Mouse (Mus musculus) midbrain, embryonic 15.5 days (tissue): Measurements from ENCODE around the gene Kdsr. TPM values are rescaled to one million over a fixed set of nuclear protein-coding genes. Genes with fewer than 3 reads are reported as not detected.
A peak's percentile ranks its signal among the peaks of the same experiment; 100 is the strongest.
"Not testable (repeated sequence)": the region's sequence is repeated elsewhere in the genome, so short reads cannot be mapped to it uniquely, and the experiment has no call there.

ENCODE experiments used
- ATAC-seq: fragments of 200-750 bp; cut with Nextera tagmentation; replicated peaks from 2 replicates; pipeline ENCODE4 v1.8.0; 2017; ENCODE audit warnings: moderate TSS enrichment
- H3K27ac ChIP-seq: fragments of 300-500 bp; sonication (generic); 2 replicates; pipeline ENCODE4 v1.5.1; 2015; ENCODE audit warnings: mild to moderate bottlenecking, inconsistent platforms
- H3K27me3 ChIP-seq: fragments of 300-500 bp; sonication (generic); replicated peaks from 2 replicates; pipeline ENCODE4 v1.6.1; 2015; ENCODE audit warnings: inconsistent platforms
- H3K36me3 ChIP-seq: fragments of 300-500 bp; sonication (generic); replicated peaks from 2 replicates; pipeline ENCODE4 v1.6.1; 2015; ENCODE audit warnings: inconsistent platforms
- H3K4me1 ChIP-seq: fragments of 300-500 bp; sonication (generic); 2 replicates; pipeline ENCODE4 v1.6.1; 2015; ENCODE audit warnings: inconsistent platforms
- H3K4me2 ChIP-seq: fragments of 300-500 bp; sonication (generic); 2 replicates; pipeline ENCODE4 v1.6.1; 2015; ENCODE audit warnings: inconsistent platforms, mild to moderate bottlenecking, moderate library complexity
- H3K4me3 ChIP-seq: fragments of 300-500 bp; sonication (generic); 2 replicates; pipeline ENCODE4 v1.5.1; 2015; ENCODE audit warnings: mild to moderate bottlenecking, inconsistent platforms
- H3K9ac ChIP-seq: fragments of 300-500 bp; sonication (generic); 2 replicates; pipeline ENCODE4 v1.6.1; 2015; ENCODE audit warnings: mild to moderate bottlenecking, inconsistent platforms
- H3K9me3 ChIP-seq: fragments of 300-500 bp; sonication (generic); 2 replicates; pipeline ENCODE4 v1.6.1; 2016; ENCODE audit warnings: inconsistent platforms
- WGBS: fragments of 180-500 bp; shearing (Covaris S2); methylation state at CpG from one replicate; pipeline ENCODE4 v1.1.7; 2015; ENCODE audit warnings: mixed read lengths; 5-methylcytosine and 5-hydroxymethylcytosine counted together
- polyA plus RNA-seq: library from polyadenylated mRNA; unstranded; fragments of >200 nt; fragmentation: Nextera tagmentation; extraction: Ambion mirVana; gene quantifications from 2 replicates; pipeline ENCODE4 v1.2.1, GENCODE M21; 2015

Kdsr gene
- polyA plus RNA-seq, 1 experiment from 2014 or later = 14.9 TPM

- H3K9me3 ChIP-seq = no peaks in the 10 kb centered on the region
- no peak for ATAC-seq
- 57% methylated on average over 2 of the region's 2 CpGs for WGBS
- H3K27me3 ChIP-seq = no peaks in the 10 kb centered on the region
- peaks cover 8% of the 10 kb centered on the region; the same call in 1 of the 2 replicates for H3K36me3 ChIP-seq
- no peak overlapping the region for H3K4me3 ChIP-seq
- no peaks in the 10 kb centered on the region for H3K4me1 ChIP-seq
- no peak overlapping the region for H3K27ac ChIP-seq
- no peak overlapping the region for H3K9ac ChIP-seq
- no peak overlapping the region for H3K4me2 ChIP-seq
Measured at GRCm38 (mm10) chr1:106735586-106735985, 23.9 kb downstream of the Kdsr start.

- Histone ChIP-seq H3K4me3 (no peak overlapping the region), H3K9me3 (no peaks in the 10 kb centered on the region), H3K4me1 (0 out of 2 replicates have a peak, but pooled peaks cover 1% of the 10 kb centered on the region), H3K4me2 (no peak overlapping the region), H3K27ac (no peak overlapping the region), H3K36me3 (no peaks in the 10 kb centered on the region), H3K9ac (no peak overlapping the region), H3K27me3 (no peaks in the 10 kb centered on the region)
- no peak for ATAC-seq
- WGBS = 19% methylated on average over 5 of the region's 5 CpGs
Measured at GRCm38 (mm10) chr1:106722061-106722460, 37.5 kb downstream of the Kdsr start.

- not testable (repeated sequence) for H3K4me3 ChIP-seq, H3K4me2 ChIP-seq, ATAC-seq, H3K27me3 ChIP-seq, H3K36me3 ChIP-seq, H3K9me3 ChIP-seq, H3K27ac ChIP-seq, H3K9ac ChIP-seq
- WGBS = 74% methylated on average over 7 of the region's 7 CpGs
- peaks cover 15% of the 10 kb centered on the region for H3K4me1 ChIP-seq
Measured at GRCm38 (mm10) chr1:106717736-106718135, 41.8 kb downstream of the Kdsr start.

- H3K4me3 ChIP-seq = no peak overlapping the region
- H3K27ac ChIP-seq = no peak overlapping the region
- no peak for ATAC-seq
- WGBS = 28% methylated on average over 7 of the region's 7 CpGs
- H3K9ac ChIP-seq = no peak overlapping the region
- H3K4me2 ChIP-seq = no peak overlapping the region
- no peaks in the 10 kb centered on the region for H3K9me3 ChIP-seq
- no peaks in the 10 kb centered on the region for H3K27me3 ChIP-seq
- peaks cover 21% of the 10 kb centered on the region for H3K4me1 ChIP-seq
- no peaks in the 10 kb centered on the region for H3K36me3 ChIP-seq
Measured at GRCm38 (mm10) chr1:106717071-106717601, 42.4 kb downstream of the Kdsr start.

GRCm38 (mm10) chr1:106716141-106716540 is 43.4 kb downstream of the Kdsr start:
- H3K36me3 ChIP-seq = no peaks in the 10 kb centered on the region
- H3K4me3 ChIP-seq = no peak overlapping the region
- no peak overlapping the region for H3K4me2 ChIP-seq
- no peaks in the 10 kb centered on the region for H3K27me3 ChIP-seq
- WGBS = 94% methylated on average over 3 of the region's 3 CpGs
- peaks cover 31% of the 10 kb centered on the region for H3K4me1 ChIP-seq
- no peak overlapping the region for H3K27ac ChIP-seq
- H3K9ac ChIP-seq = no peak overlapping the region
- ATAC-seq = no peak
- H3K9me3 ChIP-seq = no peaks in the 10 kb centered on the region

GRCm38 (mm10) chr1:106715111-106716083 is 44.1 kb downstream of the Kdsr start:
- Histone ChIP-seq H3K27me3 (no peaks in the 10 kb centered on the region), H3K36me3 (no peaks in the 10 kb centered on the region), H3K9me3 (no peaks in the 10 kb centered on the region), H3K4me2 (peak overlapping the region; percentile 92; the same call in 1 of the 2 replicates), H3K4me3 (peak overlapping the region; percentile 68; the same call in 1 of the 2 replicates), H3K27ac (peak overlapping the region; percentile 95; the same call in 1 of the 2 replicates), H3K9ac (no peak overlapping the region), H3K4me1 (peaks cover 31% of the 10 kb centered on the region)
- ATAC-seq = no peak
- WGBS = 88% methylated on average over 13 of the region's 13 CpGs

- H3K9me3 ChIP-seq = no peaks in the 10 kb centered on the region
- no peaks in the 10 kb centered on the region for H3K36me3 ChIP-seq
- H3K27ac ChIP-seq = peak overlapping the region; percentile 95
- 4% methylated on average over 21 of the region's 21 CpGs for WGBS
- ATAC-seq = peak; percentile 79
- H3K4me3 ChIP-seq = peak overlapping the region; percentile 68
- no peaks in the 10 kb centered on the region for H3K27me3 ChIP-seq
- peak overlapping the region; percentile 96 for H3K9ac ChIP-seq
- peak overlapping the region; percentile 92 for H3K4me2 ChIP-seq
- peaks cover 34% of the 10 kb centered on the region for H3K4me1 ChIP-seq
Measured at GRCm38 (mm10) chr1:106714530-106714981, 45.0 kb downstream of the Kdsr start.

- peak within 1 kb of the TSS; percentile 95 for H3K27ac ChIP-seq
- no peaks in the 10 kb centered on the region for H3K36me3 ChIP-seq
- peak within 1 kb of the TSS; percentile 68 for H3K4me3 ChIP-seq
- no peaks in the 10 kb centered on the region for H3K9me3 ChIP-seq
- H3K27me3 ChIP-seq = no peaks in the 10 kb centered on the region
- ATAC-seq = peak; percentile 89
- H3K9ac ChIP-seq = peak within 1 kb of the TSS; percentile 96
- WGBS = under 1% methylated on average over 87 of the region's 95 CpGs
- peak within 1 kb of the TSS; percentile 92 for H3K4me2 ChIP-seq
- H3K4me1 ChIP-seq = peaks cover 34% of the 10 kb centered on the region
Measured at GRCm38 (mm10) chr1:106713621-106714529, 45.7 kb downstream of the Kdsr start, which contains the start of gene Bcl2. Bcl2 (minus strand) TSS chr1:106714274.

GRCm38 (mm10) chr1:106712330-106712729 is 47.2 kb downstream of the Kdsr start:
- WGBS = 7% methylated on average over 22 of the region's 22 CpGs
- ATAC-seq = no peak
- H3K9ac ChIP-seq = peak overlapping the region; percentile 96
- H3K4me1 ChIP-seq = peaks cover 34% of the 10 kb centered on the region
- peak overlapping the region; percentile 92 for H3K4me2 ChIP-seq
- H3K36me3 ChIP-seq = no peaks in the 10 kb centered on the region
- H3K9me3 ChIP-seq = no peaks in the 10 kb centered on the region
- peak overlapping the region; percentile 68 for H3K4me3 ChIP-seq
- no peak overlapping the region for H3K27ac ChIP-seq
- H3K27me3 ChIP-seq = no peaks in the 10 kb centered on the region

- ATAC-seq = no peak
- H3K36me3 ChIP-seq = no peaks in the 10 kb centered on the region
- no peak overlapping the region for H3K27ac ChIP-seq
- peak overlapping the region; percentile 68 for H3K4me3 ChIP-seq
- H3K27me3 ChIP-seq = no peaks in the 10 kb centered on the region
- peaks cover 32% of the 10 kb centered on the region for H3K4me1 ChIP-seq
- peak overlapping the region; percentile 92 for H3K4me2 ChIP-seq
- H3K9me3 ChIP-seq = no peaks in the 10 kb centered on the region
- 0 out of 2 replicates have a peak overlapping the region, but pooled peaks have one; percentile 9 for H3K9ac ChIP-seq
- 64% methylated on average over 12 of the region's 12 CpGs for WGBS
Measured at GRCm38 (mm10) chr1:106711356-106712125, 48.0 kb downstream of the Kdsr start.

- Histone ChIP-seq H3K9ac (no peak overlapping the region), H3K36me3 (no peaks in the 10 kb centered on the region), H3K27ac (no peak overlapping the region), H3K27me3 (no peaks in the 10 kb centered on the region), H3K9me3 (no peaks in the 10 kb centered on the region), H3K4me1 (peaks cover 29% of the 10 kb centered on the region), H3K4me3 (0 out of 2 replicates have a peak overlapping the region, but pooled peaks have one; percentile 15), H3K4me2 (peak overlapping the region; percentile 21; the same call in 1 of the 2 replicates)
- no peak for ATAC-seq
- 82% methylated on average over 7 of the region's 7 CpGs for WGBS
Measured at GRCm38 (mm10) chr1:106710202-106710601, 49.3 kb downstream of the Kdsr start.
